Mouse (Mus musculus): ENCODE data around the gene Tusc2. TPM values are rescaled to one million over a fixed set of nuclear protein-coding genes. Genes with fewer than 3 reads are reported as not detected.
"Not testable (repeated sequence)": the region's sequence is repeated elsewhere in the genome, so short reads cannot be mapped to it uniquely, and the experiment has no call there.

Gene Tusc2
- total RNA-seq, 2 experiments from 2014 or later, result 65.4 to 66.9 TPM

DNA sequence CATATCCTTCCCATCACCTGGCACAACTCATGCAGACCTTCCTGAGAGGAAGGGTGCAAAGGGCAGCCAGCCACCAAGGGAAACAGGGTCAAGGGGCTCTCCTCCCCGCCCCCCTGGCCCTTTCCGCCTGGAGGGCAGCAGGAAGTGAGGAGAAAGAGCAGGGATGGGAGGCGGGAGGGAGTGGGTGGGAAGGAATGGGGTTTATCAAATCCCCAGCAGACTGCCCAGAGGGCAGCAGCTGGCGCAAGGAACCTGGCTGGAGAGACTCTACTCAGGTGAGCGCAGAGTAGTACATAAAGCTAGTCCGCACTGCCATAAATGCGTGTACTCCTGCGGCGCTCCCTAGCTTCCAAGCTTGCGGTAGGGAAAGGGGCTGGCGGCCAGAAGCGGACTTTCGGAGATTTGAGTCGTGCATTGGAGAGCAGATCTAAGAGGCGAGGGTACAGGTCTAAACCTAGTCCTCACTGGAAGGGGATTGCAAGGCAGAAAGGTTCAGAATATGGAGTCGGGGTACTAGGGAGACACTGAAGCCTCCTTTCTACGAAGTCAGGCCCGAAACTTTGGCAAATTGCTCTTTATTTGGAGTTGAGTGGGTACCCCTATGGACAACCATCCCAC, 4.8 kb downstream of the Tusc2 start, which contains the start of gene Hyal2:
TSS of gene Hyal2 (plus strand) at position 244 of the 618 bp plus-strand sequence.
- intact Hi-C loops (cut with DNase I), result no loop called here
- DNase-seq, result no peak

- intact Hi-C loops (cut with DNase I), result no loop called here
- DNase-seq, result peak; percentile 89
These were observed 5.5 kb downstream of the Tusc2 start for GRCm38 (mm10) chr9:107568331-107569261.

- no peak for DNase-seq
- intact Hi-C loops (cut with DNase I), result no loop called here
These were observed 6.2 kb downstream of the Tusc2 start for GRCm38 (mm10) chr9:107569270-107569669.

GRCm38 (mm10) chr9:107570016-107570415, 7.0 kb downstream of the Tusc2 start:
- no peak for DNase-seq
- intact Hi-C loops (cut with DNase I), result no loop called here

GRCm38 (mm10) chr9:107570845-107571244, 7.8 kb downstream of the Tusc2 start:
- intact Hi-C loops (cut with DNase I), result no loop called here
- no peak for DNase-seq

GRCm38 (mm10) chr9:107571534-107572326, 8.7 kb downstream of the Tusc2 start:
- intact Hi-C loops (cut with DNase I), result no loop called here
- DNase-seq, result no peak

DNA sequence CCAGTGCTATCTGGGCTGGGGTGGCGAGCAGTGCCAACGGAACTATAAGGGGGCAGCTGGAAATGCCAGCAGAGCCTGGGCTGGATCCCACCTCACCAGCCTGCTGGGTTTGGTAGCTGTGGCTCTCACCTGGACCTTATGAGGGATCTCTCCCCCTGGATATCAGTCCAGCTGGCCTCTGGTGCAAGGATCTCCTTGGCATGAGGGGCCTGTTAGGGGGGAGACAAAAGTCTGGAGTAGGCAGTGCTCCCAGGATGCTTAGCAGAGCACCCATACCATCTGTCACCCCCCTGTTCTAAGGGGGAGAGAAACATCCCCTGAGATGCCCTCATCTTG, 9.2 kb downstream of the Tusc2 start:
- intact Hi-C loops (cut with DNase I), result no loop called here
- no peak for DNase-seq

DNA sequence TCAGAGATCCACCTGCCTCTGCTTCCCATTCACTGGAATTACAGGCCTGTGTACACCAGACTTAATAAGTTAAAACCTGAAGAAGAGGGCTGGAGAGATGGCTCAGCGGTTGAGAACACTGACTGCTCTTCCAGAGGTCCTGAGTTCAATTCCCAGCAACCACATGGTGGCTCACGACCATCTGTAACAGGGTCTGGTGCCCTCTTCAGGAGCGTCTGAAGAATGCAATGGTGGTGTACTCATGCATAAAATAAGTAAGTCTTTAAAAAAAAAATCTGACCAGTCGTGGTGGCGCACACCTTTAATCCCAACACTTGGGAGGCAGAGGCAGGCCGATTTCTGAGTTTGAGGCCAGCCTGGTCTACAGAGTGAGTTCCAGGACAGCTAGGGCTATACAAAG, 10.7 kb downstream of the Tusc2 start:
- intact Hi-C loops (cut with DNase I); DNase-seq: not testable (repeated sequence)

GRCm38 (mm10) chr9:107575579-107576356, 12.7 kb downstream of the Tusc2 start:
- intact Hi-C loops (cut with DNase I), result no loop called here
- DNase-seq, result no peak

DNA sequence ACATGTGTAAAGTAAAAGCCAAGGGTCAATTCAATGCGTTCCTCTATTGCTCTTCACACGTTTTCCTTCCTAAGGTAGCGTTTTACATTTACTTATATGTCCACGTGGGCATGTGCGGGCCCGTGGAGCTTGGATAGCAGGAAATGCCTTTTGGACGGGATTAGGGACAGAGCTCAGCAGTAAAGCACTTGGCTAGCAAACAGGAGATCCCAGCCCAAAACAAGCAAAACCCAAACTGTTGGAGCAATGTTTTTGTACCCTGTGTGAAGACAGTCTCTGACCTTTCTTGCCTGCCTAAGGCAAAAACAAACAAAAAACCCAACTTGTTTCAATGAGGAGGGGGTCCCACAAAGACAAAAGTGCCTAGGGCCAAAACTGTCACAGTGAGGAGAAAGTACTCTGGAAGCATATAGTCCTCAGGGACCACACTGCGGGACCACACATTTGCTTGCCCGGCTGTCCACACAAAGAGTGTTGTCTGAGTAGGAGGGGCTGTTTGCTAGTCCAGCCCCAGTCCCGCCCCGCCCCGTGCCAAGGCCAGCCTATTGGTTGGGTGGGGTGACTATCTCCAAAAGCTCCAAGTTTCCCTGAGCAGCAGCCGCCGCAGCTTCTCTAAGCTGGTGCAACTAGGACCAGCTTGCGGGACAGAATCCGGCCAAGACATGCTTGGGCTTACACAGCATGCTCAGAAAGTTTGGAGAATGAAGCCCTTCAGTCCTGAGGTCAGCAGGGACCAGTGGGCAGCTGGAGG, 13.5 kb downstream of the Tusc2 start, which contains the start of gene Hyal1:
TSS of gene Hyal1 (plus strand) at position 571 of the 751 bp plus-strand sequence.
- intact Hi-C loops (cut with DNase I), result no loop called here
- DNase-seq, result peak; percentile 90

DNA sequence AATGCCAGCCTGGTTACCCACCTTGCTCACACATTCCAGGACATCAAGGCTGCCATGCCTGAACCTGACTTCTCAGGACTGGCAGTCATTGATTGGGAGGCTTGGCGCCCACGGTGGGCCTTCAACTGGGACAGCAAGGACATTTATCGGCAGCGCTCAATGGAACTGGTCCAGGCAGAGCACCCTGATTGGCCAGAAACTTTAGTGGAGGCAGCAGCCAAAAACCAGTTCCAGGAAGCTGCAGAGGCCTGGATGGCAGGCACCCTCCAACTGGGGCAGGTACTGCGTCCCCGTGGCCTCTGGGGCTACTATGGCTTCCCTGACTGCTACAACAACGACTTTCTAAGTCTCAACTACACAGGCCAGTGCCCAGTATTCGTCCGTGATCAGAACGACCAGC, 14.8 kb downstream of the Tusc2 start:
- intact Hi-C loops (cut with DNase I), result no loop called here
- DNase-seq, result no peak

DNA sequence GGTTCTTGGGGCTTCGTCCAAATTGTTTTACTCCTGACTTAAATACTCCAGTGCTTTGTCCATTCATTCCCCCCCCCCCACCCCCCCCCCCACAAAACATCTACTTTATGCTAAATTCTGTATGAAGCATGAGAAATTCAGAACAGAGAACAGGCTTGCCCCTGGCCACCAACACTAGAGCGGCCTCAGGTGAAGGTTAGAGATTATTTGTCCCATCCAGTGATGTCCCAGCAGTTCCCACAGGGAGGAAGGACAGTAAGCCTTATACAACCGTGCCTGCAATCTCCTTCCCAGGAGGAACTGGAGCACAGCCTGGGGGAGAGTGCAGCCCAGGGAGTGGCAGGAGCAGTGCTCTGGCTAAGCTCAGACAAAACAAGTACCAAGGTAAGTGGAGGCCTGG, 15.5 kb downstream of the Tusc2 start, which contains the start of gene Naa80:
TSS of gene Naa80 (plus strand) at position 301 of the 400 bp plus-strand sequence.
- intact Hi-C loops (cut with DNase I), result no loop called here
- DNase-seq, result no peak

DNA sequence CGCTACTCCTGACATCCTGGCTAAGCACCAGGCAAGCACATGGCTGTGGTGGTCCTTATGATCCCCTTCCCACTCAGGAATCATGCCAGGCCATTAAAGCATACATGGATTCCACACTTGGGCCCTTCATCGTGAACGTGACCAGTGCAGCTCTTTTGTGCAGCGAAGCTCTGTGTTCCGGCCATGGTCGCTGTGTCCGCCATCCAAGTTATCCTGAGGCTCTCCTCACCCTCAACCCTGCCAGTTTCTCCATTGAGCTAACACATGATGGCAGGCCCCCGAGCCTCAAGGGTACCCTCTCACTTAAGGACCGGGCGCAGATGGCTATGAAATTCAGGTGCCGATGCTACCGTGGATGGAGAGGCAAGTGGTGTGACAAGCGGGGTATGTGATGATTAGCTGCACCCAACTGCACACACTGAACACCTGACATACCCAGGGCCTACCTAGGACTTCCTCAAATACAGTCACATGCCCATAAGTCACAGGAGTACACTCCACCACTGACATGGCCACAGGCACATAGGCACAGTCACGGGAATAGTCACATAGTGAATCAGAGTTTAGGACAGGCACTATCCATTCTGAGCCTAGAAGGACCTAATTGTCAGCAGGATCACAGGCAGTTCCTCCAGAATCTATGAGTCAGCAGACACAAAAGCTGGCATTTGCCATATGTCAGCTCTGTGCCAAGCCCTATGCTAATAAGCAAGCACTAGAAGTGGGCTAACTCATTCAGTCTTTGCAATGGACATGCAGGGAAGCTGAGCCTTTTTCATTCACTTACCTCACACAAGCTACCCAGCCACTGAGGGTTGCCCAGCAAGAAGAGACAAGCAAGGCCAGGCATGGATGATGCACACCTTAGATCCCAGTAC, 16.2 kb downstream of the Tusc2 start:
- DNase-seq, result no peak
- intact Hi-C loops (cut with DNase I), result no loop called here

DNA sequence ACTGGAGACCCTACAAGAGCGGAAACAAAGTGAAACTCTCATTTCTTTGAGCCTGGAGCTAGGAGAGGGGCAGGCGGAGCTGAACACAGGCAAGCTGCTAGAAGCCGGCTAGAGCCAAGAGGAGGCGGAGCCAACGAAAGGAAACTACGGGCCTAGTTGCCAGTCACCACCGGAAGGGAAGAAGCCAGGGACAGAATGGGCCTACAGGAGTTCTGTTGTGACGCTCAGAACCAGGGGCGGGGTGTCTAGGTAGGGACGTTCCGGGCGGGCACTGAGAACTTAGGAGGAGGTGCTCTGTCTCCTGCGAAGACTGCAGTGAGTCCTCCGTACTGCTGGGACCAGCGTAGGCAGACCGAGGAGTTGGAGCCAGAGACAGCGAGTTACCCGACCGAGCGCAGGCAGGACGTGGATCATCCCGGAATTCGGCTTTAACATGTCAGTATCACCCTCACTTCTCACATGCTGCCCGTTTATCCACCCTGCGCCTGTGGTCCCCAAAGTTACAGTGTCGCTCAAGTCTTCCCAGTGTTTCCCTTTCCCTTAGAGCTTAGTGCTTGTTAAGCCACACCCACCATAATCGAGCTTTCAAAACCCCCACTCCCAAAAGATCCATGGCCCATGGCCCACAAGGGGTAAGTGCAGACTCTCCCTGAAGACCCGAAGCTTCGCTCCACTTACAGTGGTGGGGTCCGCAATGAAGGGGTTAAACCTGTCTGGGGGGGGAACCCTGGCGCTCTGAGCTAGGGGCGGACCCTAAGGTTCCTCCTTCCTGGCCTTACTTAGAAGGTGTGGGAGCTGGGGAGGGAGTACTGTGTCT, 17.7 kb downstream of the Tusc2 start, which contains the start of gene Hyal3:
TSS of gene Hyal3 (plus strand) at position 318 of the 817 bp plus-strand sequence.
- peak; percentile 87 for DNase-seq
- intact Hi-C loops (cut with DNase I), result no loop called here

GRCm38 (mm10) chr9:107581584-107581983, 18.5 kb downstream of the Tusc2 start:
- intact Hi-C loops (cut with DNase I), result no loop called here
- DNase-seq, result no peak

- intact Hi-C loops (cut with DNase I), result no loop called here
- DNase-seq, result no peak
These were observed 19.5 kb downstream of the Tusc2 start for GRCm38 (mm10) chr9:107582509-107583062.

- DNase-seq, result no peak
- intact Hi-C loops (cut with DNase I), result no loop called here
These were observed 20.1 kb downstream of the Tusc2 start for GRCm38 (mm10) chr9:107583174-107583573.

Data from left cerebral cortex, postnatal 4 days (tissue).